Mouse (Mus musculus) G1E (cell line): ENCODE measurements around the gene Tmem171. TPM values are rescaled to one million over a fixed set of nuclear protein-coding genes. Genes with fewer than 3 reads are reported as not detected.

ENCODE experiments used
- ATAC-seq: 2 replicates; pipeline ENCODE4 v1.8.0; 2016; ENCODE audit warnings: mild to moderate bottlenecking; ENCODE audit not compliant: insufficient number of reproducible peaks, poor library complexity, low FRiP score, severe bottlenecking; ENCODE audit errors: extremely low read depth
- DNase-seq: peaks from one replicate; pipeline ENCODE4 v3.0.0; 2012; ENCODE audit warnings: low spot score
- H3K27me3 ChIP-seq: 2 replicates; pipeline ENCODE4 v1.6.1; 2012; ENCODE audit warnings: mild to moderate bottlenecking, low read length, inconsistent platforms; ENCODE audit not compliant: insufficient read depth
- H3K36me3 ChIP-seq: replicated peaks from 2 replicates; pipeline ENCODE3; 2012; ENCODE audit warnings: mild to moderate bottlenecking, inconsistent platforms
- H3K4me1 ChIP-seq: 2 replicates; pipeline ENCODE4 v1.6.1; 2012; ENCODE audit warnings: low read depth, low read length, inconsistent platforms, mixed read lengths; ENCODE audit not compliant: insufficient read depth
- H3K4me3 ChIP-seq: 2 replicates; pipeline ENCODE4 v1.5.1; 2012; ENCODE audit warnings: low read depth, mild to moderate bottlenecking, inconsistent platforms, low read length, moderate library complexity, mixed read lengths
- H3K9me3 ChIP-seq: replicated peaks from 2 replicates; pipeline ENCODE4 v1.6.1; 2012; ENCODE audit warnings: inconsistent platforms
- CTCF ChIP-seq: IDR thresholded peaks from 2 replicates; pipeline ENCODE4 v1.5.1; 2012; ENCODE audit warnings: low read depth, low read length, inconsistent platforms, mixed read lengths
- GATA1 ChIP-seq: IDR thresholded peaks from 2 replicates; pipeline ENCODE4 v1.6.1; 2012; ENCODE audit warnings: borderline replicate concordance, low read length, inconsistent platforms, mixed read lengths
- GATA2 ChIP-seq: IDR thresholded peaks from 2 replicates; pipeline ENCODE4 v1.6.1; 2012; ENCODE audit warnings: low read depth, low read length, inconsistent platforms, borderline replicate concordance
- POLR2AphosphoS5 ChIP-seq: IDR thresholded peaks from 2 replicates; pipeline ENCODE4 v1.6.1; 2012; ENCODE audit warnings: low read depth, low read length, inconsistent platforms; ENCODE audit not compliant: insufficient replicate concordance
- TAL1 ChIP-seq: conservative IDR thresholded peaks from 2 replicates; pipeline ENCODE4 v1.6.1; 2012; ENCODE audit warnings: low read depth, low read length, inconsistent platforms, mixed read lengths
- polyA plus RNA-seq: library from polyadenylated mRNA; stranded (reverse); fragments of >175 nt; gene quantifications from 2 replicates; pipeline ENCODE4 v1.2.3, GENCODE M21; 2012
- total RNA-seq, 2 experiments: library from RNA; stranded (forward) in 1 of 2; stranded (reverse) in 1 of 2; fragments of 200-1000 nt in 1 of 2; fragments of >200 nt in 1 of 2; fragmentation: Nextera tagmentation in 1 of 2; gene quantifications; 2 replicates each; pipeline ENCODE4 v1.2.3; 2014 to 2017

The Tmem171 gene
- total and polyA plus RNA-seq, 3 experiments, result 0.11 TPM; not detected in 2

DNA sequence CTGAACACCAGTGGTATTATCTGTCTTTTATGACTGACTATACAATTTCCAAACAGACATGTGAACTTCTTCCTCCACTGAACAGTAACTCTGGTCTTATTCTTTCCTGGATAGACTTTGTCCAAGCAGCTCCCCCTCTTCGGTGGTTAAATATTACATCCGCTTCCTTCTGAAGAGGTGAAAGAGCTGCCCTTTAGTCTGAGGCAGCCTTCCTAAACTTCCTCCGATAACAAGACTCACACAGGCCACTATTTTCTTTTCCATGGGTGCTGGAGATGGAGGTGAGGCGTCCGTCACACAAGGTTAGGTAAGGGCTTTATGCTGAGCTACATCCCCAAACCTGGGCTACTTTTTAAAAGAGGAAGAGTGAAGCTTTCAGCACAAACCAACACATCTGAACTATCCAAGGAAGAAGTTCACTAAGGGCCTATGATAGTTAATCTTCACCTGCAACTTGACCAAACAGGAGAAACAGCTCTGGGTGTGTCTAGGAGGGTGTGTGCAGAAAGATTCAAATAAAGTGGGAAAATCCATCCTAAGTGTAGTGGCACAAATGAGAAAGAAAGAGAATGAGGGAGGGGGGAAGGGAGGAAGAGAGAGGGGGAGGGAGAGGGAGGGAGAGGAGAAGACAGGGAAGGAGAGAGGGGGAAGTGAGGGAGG is 56.0 kb downstream of the Tmem171 start:
- TF ChIP-seq GATA2 (no peak), POLR2AphosphoS5 (no peak), GATA1 (no peak), TAL1 (no peak), CTCF (no peak)
- 0 out of 2 replicates have a peak, but pooled peaks cover 2% of the 10 kb centered on the region for H3K9me3 ChIP-seq
- H3K27me3 ChIP-seq, result peaks cover 8% of the 10 kb centered on the region; the same call in 1 of the 2 replicates
- H3K4me1 ChIP-seq, result no peaks in the 10 kb centered on the region
- H3K36me3 ChIP-seq, result no peaks in the 10 kb centered on the region
- H3K4me3 ChIP-seq, result no peak overlapping the region
- no peak for ATAC-seq
- no peak for DNase-seq

DNA sequence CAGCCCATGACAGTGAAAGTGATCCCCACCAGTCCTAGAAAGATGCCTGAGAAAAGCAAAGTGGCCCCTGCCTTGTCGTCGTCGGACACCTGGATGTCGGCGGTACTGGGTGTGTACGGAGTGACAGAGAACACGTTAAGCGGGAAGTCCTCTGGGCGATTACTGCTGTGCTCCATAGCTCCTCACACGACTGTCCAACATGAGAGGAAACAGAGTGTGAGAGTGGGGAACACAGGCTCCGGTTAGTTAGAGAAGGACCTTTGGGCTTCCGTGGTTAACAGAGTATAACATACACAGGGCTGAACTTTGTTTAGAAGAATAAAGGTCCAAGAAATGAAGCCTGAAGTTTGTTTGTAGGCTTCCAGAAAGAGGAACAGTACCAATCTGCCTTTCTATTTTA is 57.5 kb downstream of the Tmem171 start, which contains the start of gene Tmem174:
Gene Tmem174, minus strand, starts transcription at position 266 of the 400 bp plus-strand sequence.
- TF ChIP-seq POLR2AphosphoS5 (no peak), CTCF (no peak), GATA2 (no peak), GATA1 (no peak), TAL1 (no peak)
- Histone ChIP-seq H3K9me3 (0 out of 2 replicates have a peak, but pooled peaks cover 2% of the 10 kb centered on the region), H3K4me1 (no peaks in the 10 kb centered on the region), H3K27me3 (peaks cover 12% of the 10 kb centered on the region; the same call in 1 of the 2 replicates), H3K4me3 (no peak within 1 kb of the TSS), H3K36me3 (no peaks in the 10 kb centered on the region)
- DNase-seq, result no peak
- no peak for ATAC-seq

DNA sequence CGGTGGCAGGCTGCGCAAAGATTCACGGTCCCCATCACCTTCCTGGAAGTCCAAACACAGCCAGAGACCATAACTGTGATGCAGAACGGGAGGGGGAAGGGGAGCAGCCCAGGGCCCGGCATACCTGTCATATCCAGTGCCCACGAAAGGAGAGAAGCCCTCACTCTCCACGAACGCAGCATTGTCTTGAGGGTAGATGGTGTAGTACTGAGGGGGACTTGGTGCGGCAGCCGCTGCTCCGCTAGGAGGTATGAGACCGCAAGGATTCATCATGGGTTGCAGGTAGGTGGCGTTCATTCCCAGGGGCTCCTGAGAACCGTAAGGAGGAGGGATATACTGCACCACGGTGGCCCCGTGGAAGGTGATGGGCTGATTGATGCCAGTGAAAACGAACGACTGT is 58.1 kb downstream of the Tmem171 start:
- Histone ChIP-seq H3K9me3 (0 out of 2 replicates have a peak, but pooled peaks cover 2% of the 10 kb centered on the region), H3K4me1 (no peaks in the 10 kb centered on the region), H3K4me3 (no peak overlapping the region), H3K36me3 (no peaks in the 10 kb centered on the region), H3K27me3 (peaks cover 14% of the 10 kb centered on the region; the same call in 1 of the 2 replicates)
- TF ChIP-seq CTCF (no peak), TAL1 (no peak), POLR2AphosphoS5 (no peak)
- DNase-seq, result no peak
- no peak for ATAC-seq

Other genes starting within 250 kb of the Tmem171 start
- gene Gm10320, start 202.8 kb downstream of the Tmem171 start, total RNA-seq (2014; fragmentation: Nextera tagmentation), result not detected in 2 replicates
- gene Gm10320, start 202.8 kb downstream of the Tmem171 start, total RNA-seq (2017), result 0.70 and 0.93 TPM in 2 replicates
- gene Gm10320, start 202.8 kb downstream of the Tmem171 start, polyA plus RNA-seq, result 0.60 and 1.0 TPM in 2 replicates
- not detected in 2 replicates for gene Tmem174, start 57.4 kb downstream of the Tmem171 start, total RNA-seq (2014; fragmentation: Nextera tagmentation)
- gene Tmem174, start 57.4 kb downstream of the Tmem171 start, total RNA-seq (2017), result 0.12 and 0.16 TPM in 2 replicates
- gene Tmem174, start 57.4 kb downstream of the Tmem171 start, polyA plus RNA-seq, result not detected in 2 replicates
- gene Fcho2, start 120.6 kb upstream of the Tmem171 start, total RNA-seq (2014; fragmentation: Nextera tagmentation), result 73.2 and 105 TPM in 2 replicates
- 26.5 and 30.7 TPM in 2 replicates for gene Fcho2, start 120.6 kb upstream of the Tmem171 start, total RNA-seq (2017)
- 4.8 and 5.0 TPM in 2 replicates for gene Fcho2, start 120.6 kb upstream of the Tmem171 start, polyA plus RNA-seq
- gene Tnpo1, start 231.6 kb upstream of the Tmem171 start, total RNA-seq (2014; fragmentation: Nextera tagmentation), result 147 and 158 TPM in 2 replicates
- gene Tnpo1, start 231.6 kb upstream of the Tmem171 start, total RNA-seq (2017), result 103 and 112 TPM in 2 replicates
- 10.4 and 13.1 TPM in 2 replicates for gene Tnpo1, start 231.6 kb upstream of the Tmem171 start, polyA plus RNA-seq